Mouse (Mus musculus): Measurements from ENCODE around the gene Pigv. TPM values are rescaled to one million over a fixed set of nuclear protein-coding genes. Genes with fewer than 3 reads are reported as not detected.

Gene Pigv
- 1 to 10 TPM; 8.3 to 9.1 TPM for total RNA-seq (2021)

GRCm38 (mm10) chr4:133671881-133672844 is at the start of gene Pigv:
Gene Pigv, minus strand, starts transcription at chr4:133672647.
- peak; percentile 95 to 96 for DNase-seq

- DNase-seq = no peak
Measured at GRCm38 (mm10) chr4:133719791-133720190, 47.3 kb upstream of the Pigv start.

- no peak for DNase-seq
Measured at GRCm38 (mm10) chr4:133712755-133713154, 40.3 kb upstream of the Pigv start.

- DNase-seq = no peak
Measured at GRCm38 (mm10) chr4:133711307-133712076, 39.0 kb upstream of the Pigv start.

- DNase-seq = no peak
Measured at GRCm38 (mm10) chr4:133709395-133709794, 36.9 kb upstream of the Pigv start.

- DNase-seq = no peak
Measured at GRCm38 (mm10) chr4:133707464-133707863, 35.0 kb upstream of the Pigv start.

- peak; percentile 46 to 60 for DNase-seq
Measured at GRCm38 (mm10) chr4:133706956-133707355, 34.5 kb upstream of the Pigv start.

GRCm38 (mm10) chr4:133705062-133705461 is 32.6 kb upstream of the Pigv start:
- no peak for DNase-seq

GRCm38 (mm10) chr4:133700905-133701368 is 28.5 kb upstream of the Pigv start:
- peak; percentile 23 to 27 for DNase-seq

GRCm38 (mm10) chr4:133695363-133695762 is 22.9 kb upstream of the Pigv start:
- no peak for DNase-seq

- DNase-seq = no peak
Measured at GRCm38 (mm10) chr4:133690252-133690651, 17.8 kb upstream of the Pigv start.

GRCm38 (mm10) chr4:133688417-133689067 is 16.1 kb upstream of the Pigv start:
- no peak for DNase-seq

GRCm38 (mm10) chr4:133687126-133687525 is 14.7 kb upstream of the Pigv start:
- DNase-seq = no peak

GRCm38 (mm10) chr4:133686512-133686911 is 14.1 kb upstream of the Pigv start:
- no peak for DNase-seq

GRCm38 (mm10) chr4:133680206-133680786 is 7.8 kb upstream of the Pigv start:
- no peak for DNase-seq

- DNase-seq = no peak
Measured at GRCm38 (mm10) chr4:133679629-133680028, 7.2 kb upstream of the Pigv start.

- DNase-seq = no peak
Measured at GRCm38 (mm10) chr4:133677266-133677665, 4.8 kb upstream of the Pigv start.

- DNase-seq = no peak
Measured at GRCm38 (mm10) chr4:133676189-133676588, 3.7 kb upstream of the Pigv start.

GRCm38 (mm10) chr4:133675594-133676016 is 3.2 kb upstream of the Pigv start:
- DNase-seq = no peak

GRCm38 (mm10) chr4:133674331-133674695 is 1.9 kb upstream of the Pigv start:
- no peak for DNase-seq

GRCm38 (mm10) chr4:133673666-133674330 is 1.4 kb upstream of the Pigv start:
- no peak for DNase-seq
